Comparison of ENCODE assay signal across 10 mouse cellular contexts in the genomic region with DNA sequence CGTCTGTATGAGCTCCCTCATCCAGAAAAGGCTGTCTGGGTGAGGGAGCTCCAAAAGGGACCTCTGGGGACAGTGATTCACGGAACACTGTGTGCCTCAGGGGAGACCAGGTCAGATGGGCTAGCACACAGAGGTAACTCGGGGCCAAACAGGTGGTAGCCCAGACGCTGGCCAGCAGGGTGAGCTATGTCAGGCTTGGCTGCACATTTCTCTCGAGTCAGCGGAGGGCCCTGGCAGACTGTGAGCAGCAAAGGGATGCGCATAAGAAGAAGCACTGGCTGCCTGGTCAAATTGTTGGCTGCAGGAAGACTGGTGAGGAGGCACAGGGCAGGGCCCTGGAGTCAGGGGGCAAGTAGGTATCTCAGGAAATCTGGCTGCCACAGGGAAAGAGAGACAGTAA. TPM values are rescaled to one million over a fixed set of nuclear protein-coding genes. Genes with fewer than 3 reads are reported as not detected.
A peak's percentile ranks its signal among the peaks of the same experiment; 100 is the strongest.
DNase-seq lines count a peak whose midpoint lies in the region; ATAC-seq and TF ChIP-seq lines count a peak whose summit lies in the region.
"Had no signal": no experiment of that assay in that cellular context is flagged by ENCODE, and none has a peak within 500 bp of the region (broad histone marks: within the 10 kb centered on the region; RNA-seq: fewer than 3 reads in every experiment).

No protein-coding gene starts in this region.

- peaks cover 5% of the 10 kb centered on the region; the same call in 1 of the 2 replicates for H3K9me3 ChIP-seq in heart, embryonic 12.5 days (replicated peaks)

- peak; percentile 99 for DNase-seq in heart, adult 11 months
- peak; percentile 94 for DNase-seq in cerebellum, adult 9-10 months
- DNase-seq in heart, postnatal 36 days, result peak; percentile 55 to 66
- no peak for DNase-seq in urinary bladder, postnatal 25 days (ENCODE audit: low spot score)
- DNase-seq in frontal cortex, postnatal 10 days (ENCODE audit: low spot score in 2 of 2), result no peak
- no peak for DNase-seq in spleen, postnatal 4 days (ENCODE audit: low spot score in 2 of 2)
- DNase-seq: thymus, postnatal 36 days had no signal

- 30% methylated on average over 7 of the region's 7 CpGs for WGBS in heart, embryonic 12.5 days

- peaks cover 13% of the 10 kb centered on the region for H3K79me2 ChIP-seq in C2C12 (ENCODE audit: control insufficient read depth, insufficient read depth)

- no peaks in the 10 kb centered on the region for H3K79me3 ChIP-seq in C2C12 (ENCODE audit: low read depth)

- no peak overlapping the region for H3K27ac ChIP-seq in heart, embryonic 12.5 days (ENCODE audit: poor library complexity, severe bottlenecking)
- H3K27ac ChIP-seq: macrophage had no signal

- H3K9ac ChIP-seq in heart, embryonic 12.5 days, result no peak overlapping the region

- no peak overlapping the region for H3K4me3 ChIP-seq in heart, embryonic 12.5 days
- no peak overlapping the region for H3K4me3 ChIP-seq in C2C12 (ENCODE audit: insufficient read depth, poor library complexity, severe bottlenecking)

- no peak overlapping the region for H3K4me2 ChIP-seq in heart, embryonic 12.5 days

- peaks cover 34% of the 10 kb centered on the region for H3K27me3 ChIP-seq in heart, embryonic 12.5 days (replicated peaks)
- no peaks in the 10 kb centered on the region for H3K27me3 ChIP-seq in C2C12 (ENCODE audit: control insufficient read depth, insufficient read depth, insufficient read length)

- peak; percentile 24 for TF ChIP-seq CTCF in C2C12 (IDR thresholded peaks at IDR 0.05; ENCODE audit: control insufficient read depth, insufficient read depth, insufficient read length)

- no peak for ATAC-seq in heart, embryonic 12.5 days (ENCODE audit: insufficient number of reproducible peaks, low FRiP score)

- intact Hi-C loops in heart, postnatal 36 days (cut with DNase I), result no loop called here

- H3K36me3 ChIP-seq in heart, embryonic 12.5 days, result no peaks in the 10 kb centered on the region
- peaks cover 14% of the 10 kb centered on the region for H3K36me3 ChIP-seq in C2C12 (ENCODE audit: control insufficient read depth, insufficient read depth)

- peaks cover 6% of the 10 kb centered on the region for H3K4me1 ChIP-seq in heart, embryonic 12.5 days (replicated peaks)

- H3ac ChIP-seq in C2C12 (ENCODE audit: control insufficient read depth, insufficient read length, low read depth), result no peak overlapping the region

TF ChIP-seq in C2C12, 6 proteins besides CTCF, POLR2A, EP300 and RAD21:
- TF ChIP-seq MYOD1 (IDR thresholded peaks at IDR 0.05; ENCODE audit: control insufficient read depth, insufficient read length, low read depth) (no peak), USF1 (IDR thresholded peaks at IDR 0.05; ENCODE audit: low read depth) (no peak), MAX (IDR thresholded peaks at IDR 0.05) (no peak), FOSL1 (IDR thresholded peaks at IDR 0.05; ENCODE audit: insufficient read depth, low read length, poor library complexity, severe bottlenecking) (no peak), MYOG (IDR thresholded peaks at IDR 0.05; ENCODE audit: control insufficient read depth, extremely low read depth, insufficient read length) (no peak), CEBPB (IDR thresholded peaks at IDR 0.05; ENCODE audit: low read depth) (no peak)

RNA-seq across cellular contexts. Expression of a gene that starts 4.6 kb away (rescaled TPM):
- polyA plus RNA-seq in heart, embryonic 12.5 days (2016; fragmentation: Nextera tagmentation; extraction: Ambion mirVana), result 0.12 and 0.31 TPM in 2 replicates
- 60.7 TPM for polyA plus RNA-seq in C2C12 (2012; fragmentation: generic; extraction: Trizol)
- total RNA-seq in heart, postnatal 36 days (2021), result 10 to 100 TPM; 11.3 to 12.3 TPM

RNA-seq across cellular contexts. Expression of a gene that starts 30.1 kb away (rescaled TPM):
- polyA plus RNA-seq in heart, embryonic 12.5 days (2016; fragmentation: Nextera tagmentation; extraction: Ambion mirVana), result 6.5 and 6.8 TPM in 2 replicates
- not detected for polyA plus RNA-seq in C2C12 (2012; fragmentation: generic; extraction: Trizol)
- total RNA-seq in heart, postnatal 36 days (2021), result 10 to 100 TPM; 16.3 to 22.1 TPM
- polyA plus RNA-seq: macrophage had no signal

Comparison
In these comparisons a context has a peak if more than half of its experiments do, and no peak if none do; other contexts are left out.
1. DNase-seq: peak in heart, adult 11 months (single experiment), cerebellum, adult 9-10 months (single experiment) and heart, postnatal 36 days (2 of 2); none in urinary bladder, postnatal 25 days (single experiment), frontal cortex, postnatal 10 days (0 of 2) and spleen, postnatal 4 days (0 of 2).
2. RNA of a gene that starts 4.6 kb away (polyA plus RNA-seq): 60.7 TPM in C2C12 (single experiment); 0.12 to 0.31 TPM in heart, embryonic 12.5 days; every median in the first group is over 10 times any median in the second.